Mouse (Mus musculus) ES-E14 (cell line): Measurements from ENCODE around the gene Gm27021. TPM values are rescaled to one million over a fixed set of nuclear protein-coding genes. Genes with fewer than 3 reads are reported as not detected.

Experiments used
- DNase-seq: peaks from one replicate; pipeline ENCODE4 v3.0.0-alpha.2; 2013; ENCODE audit warnings: low read depth, low spot score
- H3K27ac ChIP-seq: 2 replicates; pipeline ENCODE4 v1.5.1; 2012; ENCODE audit warnings: low read depth, mild to moderate bottlenecking, low read length, moderate library complexity, mixed read lengths; ENCODE audit not compliant: poor library complexity, insufficient read depth, severe bottlenecking
- H3K36me3 ChIP-seq: 2 replicates; pipeline ENCODE4 v1.6.1; 2012; ENCODE audit warnings: mild to moderate bottlenecking, low read length, moderate library complexity, mixed read lengths; ENCODE audit not compliant: control insufficient read depth, poor library complexity, insufficient read depth, severe bottlenecking
- H3K4me1 ChIP-seq, 2 experiments: fragments of 150-350 bp in 1 of 2; sonication (generic) in 1 of 2; 2 replicates each; pipeline ENCODE4 v1.6.1; 2012; ENCODE audit warnings: low read length in 2 of 2, mild to moderate bottlenecking in 1 of 2, mixed read lengths in 1 of 2; ENCODE audit not compliant: control insufficient read depth in 2 of 2, insufficient read depth in 2 of 2, poor library complexity in 1 of 2
- H3K4me3 ChIP-seq, 2 experiments: fragments of 150-350 bp in 1 of 2; sonication (generic) in 1 of 2; 2 replicates each; pipeline ENCODE4 v1.5.1; 2012; ENCODE audit warnings: low read length in 2 of 2, low read depth in 1 of 2, mild to moderate bottlenecking in 1 of 2, mixed read lengths in 1 of 2; ENCODE audit not compliant: insufficient read depth in 1 of 2, poor library complexity in 1 of 2, severe bottlenecking in 1 of 2
- H3K9ac ChIP-seq: 2 replicates; pipeline ENCODE4 v1.6.1; 2012; ENCODE audit warnings: low read depth, mild to moderate bottlenecking, low read length, mixed read lengths; ENCODE audit not compliant: poor library complexity, insufficient read depth, severe bottlenecking
- H3K9me3 ChIP-seq: fragments of 150-350 bp; sonication (generic); 2 replicates; pipeline ENCODE4 v1.6.1; 2012; ENCODE audit warnings: low read depth, mild to moderate bottlenecking, low read length; ENCODE audit not compliant: control insufficient read depth, insufficient read depth
- CHD2 ChIP-seq: IDR thresholded peaks from 2 replicates; pipeline ENCODE4 v1.6.1; 2014; ENCODE audit warnings: mild to moderate bottlenecking, low read depth, low read length, inconsistent platforms
- HCFC1 ChIP-seq: IDR thresholded peaks from 2 replicates; pipeline ENCODE4 v1.6.1; 2012; ENCODE audit warnings: low read length, inconsistent platforms, borderline replicate concordance; ENCODE audit not compliant: insufficient read depth
- MAFK ChIP-seq: IDR thresholded peaks from 2 replicates; pipeline ENCODE4 v1.6.1; 2014; ENCODE audit warnings: mild to moderate bottlenecking, low read depth, low read length, inconsistent platforms; ENCODE audit not compliant: insufficient read depth
- ZC3H11A ChIP-seq: IDR thresholded peaks from 2 replicates; pipeline ENCODE4 v1.6.1; 2012; ENCODE audit warnings: low read depth, mild to moderate bottlenecking, inconsistent platforms, low read length, borderline replicate concordance
- ZNF384 ChIP-seq: IDR thresholded peaks from 2 replicates; pipeline ENCODE4 v1.6.1; 2012; ENCODE audit warnings: low read depth, low read length, inconsistent platforms
- in situ Hi-C, 2 experiments: fragments of 600-800 bp; cut with MboI; formaldehyde crosslinking; loops; one replicate each; pipeline ENCODE4 v1.15.1; 2025; ENCODE audit warnings: low sequenced_read_pairs in 2 of 2, inconsistent platforms in 1 of 2; ENCODE audit not compliant: unreplicated experiment in 2 of 2
- total RNA-seq: library from RNA; depleted of rRNA; stranded (reverse); fragments of 300-350 nt; gene quantifications from 2 replicates; pipeline ENCODE4 v1.2.3, GENCODE M21; 2012

The Gm27021 gene
- total RNA-seq, 1 experiment: 0.49 TPM

- in situ Hi-C loops: no loop called here
These were observed 78.7 kb downstream of the Gm27021 start, which contains the start of gene Gins2 for GRCm38 (mm10) chr8:120588908-120589771. TSS of gene Gins2 (minus strand) at chr8:120589304.

GRCm38 (mm10) chr8:120585521-120585920, 82.4 kb downstream of the Gm27021 start:
- Histone ChIP-seq H3K27ac (no peak overlapping the region), H3K9ac (no peak overlapping the region), H3K9me3 (no peaks in the 10 kb centered on the region), H3K36me3 (peaks cover 35% of the 10 kb centered on the region), H3K4me3 (no peak overlapping the region), H3K4me1 (peaks cover 0 to 4% of the 10 kb centered on the region in 2 experiments; a peak in 1 of 4 replicates)
- no peak for DNase-seq
- in situ Hi-C loops: no loop called here
- TF ChIP-seq MAFK (no peak), ZNF384 (no peak), CHD2 (no peak), HCFC1 (no peak), ZC3H11A (no peak)

More at GRCm38 (mm10) chr8:120588908-120589771, 78.7 kb downstream of the Gm27021 start, which contains the start of gene Gins2:
- H3K9me3 ChIP-seq: no peaks in the 10 kb centered on the region
- H3K4me1 ChIP-seq: 0 out of 4 replicates have a peak, but pooled peaks cover 0 to 3% of the 10 kb centered on the region in 2 experiments
- peak within 1 kb of the TSS; percentile 92 for H3K9ac ChIP-seq
- DNase-seq: peak; percentile 99
- H3K27ac ChIP-seq: peak within 1 kb of the TSS; percentile 48; the same call in 1 of the 2 replicates
- H3K4me3 ChIP-seq: peak within 1 kb of the TSS; percentile 91 to 92
- peak; percentile 67; the same call in 1 of the 2 replicates for TF ChIP-seq HCFC1
- TF ChIP-seq ZC3H11A: no peak
- TF ChIP-seq ZNF384: no peak
- TF ChIP-seq CHD2: peak; percentile 56; the same call in 1 of the 2 replicates
- H3K36me3 ChIP-seq: peaks cover 17% of the 10 kb centered on the region

GRCm38 (mm10) chr8:120581811-120582210, 86.1 kb downstream of the Gm27021 start:
- H3K9ac ChIP-seq: no peak overlapping the region
- in situ Hi-C loops: no loop called here
- H3K4me3 ChIP-seq: no peak overlapping the region
- no peak overlapping the region for H3K27ac ChIP-seq
- H3K36me3 ChIP-seq: peaks cover 69% of the 10 kb centered on the region
- no peak for TF ChIP-seq MAFK
- TF ChIP-seq CHD2: no peak
- no peak for TF ChIP-seq HCFC1
- no peak for TF ChIP-seq ZNF384
- no peaks in the 10 kb centered on the region for H3K9me3 ChIP-seq
- no peak for DNase-seq
- peaks cover 0 to 3% of the 10 kb centered on the region in 2 experiments; a peak in 1 of 4 replicates for H3K4me1 ChIP-seq

DNA sequence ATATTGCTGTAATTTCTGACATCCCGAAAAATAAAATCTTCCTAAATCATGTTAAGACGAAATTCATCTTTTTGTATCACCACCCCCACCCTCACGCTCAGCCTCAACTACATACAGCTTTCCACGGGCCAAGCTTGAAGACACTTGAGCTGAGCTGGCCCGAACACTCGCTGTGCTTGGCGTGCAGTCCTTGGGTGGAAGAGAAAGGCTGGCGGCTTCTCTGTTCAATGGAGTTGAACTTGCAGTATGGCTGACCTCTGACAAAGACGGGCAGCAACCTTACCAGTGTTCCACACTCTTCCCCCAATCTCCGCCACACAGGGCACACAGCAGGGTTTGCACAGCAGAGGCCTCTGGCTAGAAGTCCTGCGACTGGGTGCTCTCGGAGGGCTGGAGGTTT, 86.5 kb downstream of the Gm27021 start:
- H3K36me3 ChIP-seq: peaks cover 74% of the 10 kb centered on the region
- in situ Hi-C loops: no loop called here
- no peaks in the 10 kb centered on the region for H3K9me3 ChIP-seq
- H3K27ac ChIP-seq: no peak overlapping the region
- no peak for DNase-seq
- H3K4me1 ChIP-seq: peaks cover 0 to 3% of the 10 kb centered on the region in 2 experiments; a peak in 1 of 4 replicates
- no peak overlapping the region for H3K4me3 ChIP-seq
- H3K9ac ChIP-seq: no peak overlapping the region
- no peak for TF ChIP-seq ZNF384
- no peak for TF ChIP-seq ZC3H11A
- no peak for TF ChIP-seq MAFK
- no peak for TF ChIP-seq CHD2
- no peak for TF ChIP-seq HCFC1
